Mouse (Mus musculus) limb, embryonic 10.5 days (tissue): ENCODE data around the gene 4430402I18Rik. TPM values are rescaled to one million over a fixed set of nuclear protein-coding genes. Genes with fewer than 3 reads are reported as not detected.

Source experiments
- DNase-seq: peaks from one replicate; pipeline ENCODE4 v3.0.0-alpha.2; 2017; ENCODE audit warnings: low spot score
- H3K27ac ChIP-seq: fragments of 300-500 bp; sonication (generic); 2 replicates; pipeline ENCODE4 v1.5.1; 2016; ENCODE audit warnings: mild to moderate bottlenecking
- H3K27me3 ChIP-seq: fragments of 300-500 bp; sonication (generic); 2 replicates; pipeline ENCODE4 v1.6.1; 2016; ENCODE audit warnings: low read depth, mild to moderate bottlenecking; ENCODE audit not compliant: poor library complexity, severe bottlenecking
- H3K36me3 ChIP-seq: fragments of 300-500 bp; sonication (generic); 2 replicates; pipeline ENCODE4 v1.6.1; 2016; ENCODE audit warnings: mild to moderate bottlenecking, moderate library complexity
- H3K4me1 ChIP-seq: fragments of 300-500 bp; sonication (generic); 2 replicates; pipeline ENCODE4 v1.6.1; 2016
- H3K4me3 ChIP-seq: fragments of 300-500 bp; sonication (generic); 2 replicates; pipeline ENCODE4 v1.5.1; 2016; ENCODE audit warnings: mild to moderate bottlenecking, moderate library complexity
- H3K9me3 ChIP-seq: fragments of 300-500 bp; sonication (generic); replicated peaks from 2 replicates; pipeline ENCODE4 v1.6.1; 2016; ENCODE audit warnings: mild to moderate bottlenecking
- WGBS: fragments of 180-500 bp; shearing (Covaris S2); methylation state at CpG from one replicate; pipeline ENCODE4 v1.1.7; 2016; 5-methylcytosine and 5-hydroxymethylcytosine counted together
- polyA plus RNA-seq: library from polyadenylated mRNA; unstranded; fragments of >200 nt; fragmentation: Nextera tagmentation; extraction: Ambion mirVana; gene quantifications from 2 replicates; pipeline ENCODE4 v1.2.1, GENCODE M21; 2016

4430402I18Rik gene
- polyA plus RNA-seq, 1 experiment from 2014 or later, result not detected

DNA sequence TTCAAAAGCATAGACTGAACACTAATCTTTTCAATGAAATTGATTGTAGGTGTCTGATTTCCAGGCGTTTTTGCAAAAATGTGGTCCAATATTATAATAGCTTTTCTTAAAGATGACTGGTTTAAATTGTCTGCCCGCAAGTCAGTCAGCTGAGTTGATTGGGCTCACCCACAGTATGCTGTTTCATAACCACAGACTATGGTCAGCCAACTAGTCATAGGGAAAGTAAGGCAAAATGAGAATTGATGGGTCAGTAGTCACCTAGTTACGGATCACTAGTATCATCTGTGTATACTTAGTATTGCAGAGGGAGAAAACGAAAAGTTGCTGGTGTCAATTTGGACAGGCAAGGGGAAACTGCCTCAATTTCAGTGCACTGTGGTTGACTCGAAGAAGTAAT lies 23.8 kb upstream of the 4430402I18Rik start:
- Histone ChIP-seq H3K9me3 (no peaks in the 10 kb centered on the region), H3K4me3 (peak overlapping the region; percentile 88), H3K27ac (no peak overlapping the region), H3K36me3 (peaks cover 41% of the 10 kb centered on the region), H3K4me1 (peaks cover 13% of the 10 kb centered on the region), H3K27me3 (no peaks in the 10 kb centered on the region)
- whole genome bisulfite sequencing, result 71% methylated on average over 5 of the region's 5 CpGs
- DNase-seq, result no peak

DNA sequence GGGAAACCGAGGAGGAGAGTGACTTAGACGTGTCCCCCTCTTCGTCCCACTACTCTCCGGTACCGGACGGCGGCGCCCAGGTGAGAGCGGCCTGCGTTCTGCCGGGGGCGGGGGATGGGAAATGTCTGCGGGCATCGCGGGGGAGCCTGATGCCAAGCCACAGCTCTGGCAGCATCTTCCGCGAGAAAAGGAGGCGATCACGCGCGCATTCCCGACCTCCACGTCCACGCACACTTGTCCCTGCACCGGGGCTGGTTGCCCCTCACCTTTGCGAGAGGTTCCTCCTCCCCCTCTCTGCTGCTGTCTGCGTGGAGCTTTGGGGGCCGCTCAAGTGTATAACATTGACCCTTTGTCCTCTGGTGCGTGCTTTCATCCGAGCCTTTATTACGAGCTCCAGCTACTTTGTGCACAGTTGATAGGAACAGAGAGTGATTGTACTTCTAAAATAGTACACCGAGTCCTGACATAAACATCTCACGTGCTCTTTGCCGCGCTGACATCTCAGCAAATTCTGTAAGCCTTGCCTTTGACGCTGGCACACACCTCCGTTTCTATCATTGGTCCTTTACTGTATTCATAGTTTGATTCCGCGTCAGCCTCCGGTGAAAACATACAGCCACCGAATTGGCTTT lies 23.1 kb upstream of the 4430402I18Rik start:
- peaks cover 13% of the 10 kb centered on the region for H3K4me1 ChIP-seq
- DNase-seq, result no peak
- H3K4me3 ChIP-seq, result peak overlapping the region; percentile 88
- H3K27me3 ChIP-seq, result no peaks in the 10 kb centered on the region
- peaks cover 34% of the 10 kb centered on the region for H3K36me3 ChIP-seq
- H3K27ac ChIP-seq, result peak overlapping the region; percentile 90
- H3K9me3 ChIP-seq, result no peaks in the 10 kb centered on the region
- 3% methylated on average over 41 of the region's 41 CpGs for WGBS

DNA sequence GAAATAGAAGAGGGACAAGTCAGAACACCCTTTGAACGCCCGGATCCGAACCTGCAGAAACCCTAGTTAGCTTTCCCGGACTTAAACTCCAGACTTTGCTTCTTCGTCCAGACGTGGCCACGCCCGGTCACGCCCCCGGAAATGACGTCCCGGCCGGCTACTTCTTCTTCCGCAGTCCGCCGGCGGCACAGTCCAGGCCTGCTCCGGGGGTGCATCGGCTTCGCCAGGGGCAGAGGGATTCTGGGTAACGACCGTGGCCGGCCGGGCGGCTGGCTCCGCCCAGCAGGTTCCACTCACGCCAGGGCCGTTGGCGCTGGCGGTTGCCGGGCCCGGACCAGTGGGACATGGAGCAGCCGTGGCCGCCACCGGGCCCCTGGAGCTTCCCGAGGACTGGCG lies 22.6 kb upstream of the 4430402I18Rik start, which contains the start of gene Cdc37l1:
Cdc37l1 (plus strand) TSS at position 159 of the 396 bp plus-strand sequence.
- Histone ChIP-seq H3K27me3 (no peaks in the 10 kb centered on the region), H3K9me3 (no peaks in the 10 kb centered on the region), H3K36me3 (peaks cover 29% of the 10 kb centered on the region), H3K4me1 (peaks cover 13% of the 10 kb centered on the region), H3K4me3 (peak within 1 kb of the TSS; percentile 88), H3K27ac (peak within 1 kb of the TSS; percentile 90)
- DNase-seq, result peak; percentile 100
- WGBS, result 0% methylated on average over 37 of the region's 37 CpGs

DNA sequence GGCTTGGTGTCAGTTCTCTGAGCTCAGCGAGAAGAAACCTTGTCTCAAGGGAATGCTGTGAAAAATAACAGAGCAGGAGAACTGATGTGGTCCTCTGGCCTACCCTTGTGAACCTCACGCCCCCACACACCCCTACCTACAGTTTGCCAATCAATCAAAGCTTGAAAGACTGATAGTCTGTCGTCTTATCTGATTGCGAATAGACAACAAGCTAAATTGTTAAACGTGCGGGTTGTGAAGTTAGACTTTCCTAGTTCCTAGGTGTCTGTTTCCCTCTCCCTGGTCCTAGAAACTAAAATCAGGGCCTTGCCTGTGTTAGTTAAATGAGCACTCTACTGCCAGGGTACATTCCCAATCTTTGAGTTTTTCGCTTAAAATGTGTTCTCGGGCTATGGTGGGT lies 21.9 kb upstream of the 4430402I18Rik start:
- H3K27me3 ChIP-seq, result no peaks in the 10 kb centered on the region
- WGBS, result 64% methylated on average over 8 of the region's 8 CpGs
- no peaks in the 10 kb centered on the region for H3K9me3 ChIP-seq
- no peak for DNase-seq
- H3K4me3 ChIP-seq, result peak overlapping the region; percentile 88
- H3K27ac ChIP-seq, result peak overlapping the region; percentile 90
- peaks cover 22% of the 10 kb centered on the region for H3K36me3 ChIP-seq
- H3K4me1 ChIP-seq, result peaks cover 13% of the 10 kb centered on the region

DNA sequence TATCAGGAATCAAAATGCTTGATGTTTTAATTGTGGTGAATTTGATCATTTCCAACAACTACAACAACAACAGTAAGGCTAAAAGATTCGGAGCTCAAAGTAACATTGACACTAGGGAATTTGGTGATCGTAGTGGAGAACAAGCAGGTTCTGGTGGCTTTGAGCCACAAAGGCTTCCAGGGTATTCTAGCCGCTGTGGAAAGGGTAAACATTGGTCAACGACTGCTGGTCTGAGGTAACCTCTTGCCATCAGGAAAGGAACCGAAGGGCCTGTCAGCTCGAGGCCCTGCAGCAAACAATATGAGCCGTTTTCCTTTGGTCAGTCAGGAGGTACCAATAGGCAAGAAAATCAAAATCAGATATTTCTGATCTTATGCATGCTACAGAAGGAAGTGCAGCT lies 15.0 kb upstream of the 4430402I18Rik start:
- Histone ChIP-seq H3K4me1 (no peaks in the 10 kb centered on the region), H3K36me3 (no peaks in the 10 kb centered on the region), H3K9me3 (no peaks in the 10 kb centered on the region), H3K4me3 (no peak overlapping the region), H3K27ac (no peak overlapping the region), H3K27me3 (no peaks in the 10 kb centered on the region)
- WGBS, result 77% methylated on average over 7 of the region's 7 CpGs
- no peak for DNase-seq

DNA sequence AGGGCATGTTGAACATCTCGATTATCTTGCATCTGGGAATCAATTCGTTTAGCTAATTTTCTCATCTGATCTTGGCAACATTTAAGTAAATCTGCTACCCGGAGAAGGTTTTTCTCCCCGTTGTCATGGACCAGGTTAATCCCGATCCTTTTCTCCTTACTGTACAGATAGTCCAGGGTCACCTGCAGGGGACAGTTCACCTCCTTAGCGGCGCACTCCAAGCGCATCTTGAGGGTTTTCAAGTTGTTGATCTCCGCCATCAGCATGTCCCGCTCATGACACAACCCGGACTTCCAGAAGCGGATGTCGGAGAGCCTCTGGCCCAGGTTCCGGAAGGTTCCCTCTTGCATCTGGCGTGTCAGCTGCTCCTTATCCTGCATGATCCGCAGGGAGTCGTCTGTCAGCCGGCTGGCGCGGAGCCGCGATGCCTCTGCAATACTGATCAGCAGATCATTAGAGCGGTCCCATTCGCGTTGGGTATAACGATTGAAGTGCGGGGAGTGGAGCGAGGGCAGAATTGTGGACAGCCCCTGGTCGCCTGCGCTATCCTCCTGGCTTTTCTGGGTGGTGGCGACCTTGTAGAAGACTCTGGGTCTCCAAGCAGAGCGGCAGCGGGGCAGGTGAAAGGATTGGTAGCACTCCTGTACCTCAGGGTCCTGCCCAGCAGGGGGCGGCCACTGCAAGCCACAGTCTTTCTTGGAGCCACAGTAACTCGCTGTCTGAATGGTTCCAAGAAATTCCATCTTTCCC lies 7.4 kb upstream of the 4430402I18Rik start:
- peak overlapping the region; percentile 52 for H3K4me3 ChIP-seq
- no peaks in the 10 kb centered on the region for H3K9me3 ChIP-seq
- peak; percentile 87 for DNase-seq
- H3K4me1 ChIP-seq, result peaks cover 8% of the 10 kb centered on the region; the same call in 1 of the 2 replicates
- H3K27me3 ChIP-seq, result peaks cover 20% of the 10 kb centered on the region
- 23% methylated on average over 35 of the region's 35 CpGs for WGBS
- no peaks in the 10 kb centered on the region for H3K36me3 ChIP-seq
- H3K27ac ChIP-seq, result no peak overlapping the region

DNA sequence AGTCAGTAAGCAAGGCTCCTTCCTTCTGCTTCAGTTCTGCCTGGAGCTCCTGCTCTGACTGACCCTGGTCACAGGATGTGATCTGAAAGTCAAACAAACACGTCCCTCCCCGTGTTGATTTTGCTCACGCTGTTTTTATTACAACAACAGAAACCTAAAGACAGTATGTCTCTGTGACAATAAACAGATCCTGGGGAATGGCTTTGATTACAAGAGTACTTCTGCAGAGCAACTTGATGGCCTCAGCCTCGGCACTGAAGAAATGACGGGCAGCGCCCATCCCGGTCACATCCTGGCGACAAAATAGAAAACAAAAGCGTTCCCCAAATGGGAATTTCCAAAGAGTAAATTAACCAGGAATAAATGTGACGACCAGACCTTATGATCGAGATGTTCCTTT lies 2.7 kb upstream of the 4430402I18Rik start:
- 48% methylated on average over 11 of the region's 11 CpGs for WGBS
- DNase-seq, result no peak

DNA sequence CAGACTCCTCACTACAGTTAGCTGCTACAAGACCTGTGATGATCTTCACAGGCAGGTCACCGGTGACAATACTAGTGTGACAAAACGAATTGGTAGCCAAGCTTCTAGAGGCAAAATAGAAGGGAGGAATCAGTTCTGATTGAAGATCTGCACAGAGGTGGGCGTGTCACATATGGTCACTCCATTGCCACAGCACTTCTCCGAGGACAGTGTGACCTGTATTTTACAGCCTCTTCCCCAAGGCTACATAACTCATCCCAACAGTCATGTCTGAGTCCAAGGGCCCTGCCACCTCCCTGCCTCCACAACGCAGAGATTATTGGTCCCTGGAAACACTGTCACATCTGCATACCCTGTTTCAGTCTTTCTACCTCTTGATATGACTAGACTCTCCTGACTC lies 1.6 kb upstream of the 4430402I18Rik start:
- H3K4me1 ChIP-seq, result peaks cover 12% of the 10 kb centered on the region
- H3K36me3 ChIP-seq, result no peaks in the 10 kb centered on the region
- 79% methylated on average over 5 of the region's 5 CpGs for WGBS

More for the DNA sequence above, 2.7 kb upstream of the 4430402I18Rik start:
- Histone ChIP-seq H3K4me1 (peaks cover 11% of the 10 kb centered on the region), H3K27ac (no peak overlapping the region), H3K9me3 (no peaks in the 10 kb centered on the region), H3K27me3 (peaks cover 27% of the 10 kb centered on the region), H3K36me3 (no peaks in the 10 kb centered on the region), H3K4me3 (no peak overlapping the region)

DNA sequence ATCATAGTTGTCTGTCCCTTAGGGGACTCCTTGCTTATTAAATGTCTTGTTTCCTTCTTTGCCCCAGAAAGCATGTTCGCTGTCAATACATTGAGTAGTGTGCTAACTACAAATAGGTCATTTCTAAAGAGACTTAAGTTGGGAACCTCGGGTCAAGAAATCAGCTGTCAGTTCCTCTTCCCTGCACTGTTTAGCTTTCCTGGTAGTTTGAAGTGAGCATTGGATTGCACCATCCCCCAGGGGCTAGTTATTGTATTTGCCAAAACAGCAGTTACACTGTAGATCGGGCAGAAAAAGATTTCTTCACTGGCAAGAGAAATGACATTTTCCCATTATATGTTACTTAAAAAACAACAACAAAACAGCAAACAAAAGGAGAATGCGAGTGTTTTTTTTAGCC lies 578 bp upstream of the 4430402I18Rik start:
- peaks cover 15% of the 10 kb centered on the region for H3K4me1 ChIP-seq
- DNase-seq, result no peak
- H3K27ac ChIP-seq, result no peak overlapping the region
- no peaks in the 10 kb centered on the region for H3K36me3 ChIP-seq
- no peaks in the 10 kb centered on the region for H3K9me3 ChIP-seq
- no peak overlapping the region for H3K4me3 ChIP-seq
- peaks cover 24% of the 10 kb centered on the region for H3K27me3 ChIP-seq
- WGBS, result 83% methylated on average over 4 of the region's 4 CpGs

More for the DNA sequence above, 1.6 kb upstream of the 4430402I18Rik start:
- no peak overlapping the region for H3K4me3 ChIP-seq
- no peak overlapping the region for H3K27ac ChIP-seq
- no peak for DNase-seq
- peaks cover 27% of the 10 kb centered on the region for H3K27me3 ChIP-seq
- H3K9me3 ChIP-seq, result no peaks in the 10 kb centered on the region

DNA sequence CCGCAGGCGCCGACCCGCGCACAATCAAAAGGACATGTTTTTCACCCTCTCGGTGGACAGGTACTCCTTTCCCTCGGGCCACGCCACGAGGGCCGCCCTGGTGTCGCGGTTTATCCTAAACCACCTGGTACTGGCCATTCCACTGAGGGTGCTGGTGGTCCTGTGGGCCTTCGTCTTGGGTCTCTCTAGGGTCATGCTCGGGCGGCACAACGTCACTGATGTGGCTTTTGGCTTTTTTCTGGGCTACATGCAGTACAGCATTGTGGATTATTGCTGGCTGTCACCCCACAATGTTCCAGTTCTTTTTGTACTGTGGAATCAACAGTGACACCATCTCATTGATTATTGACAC lies 3.1 kb downstream of the 4430402I18Rik start:
- peak overlapping the region; percentile 72 for H3K4me3 ChIP-seq
- H3K27ac ChIP-seq, result peak overlapping the region; percentile 87; the same call in 1 of the 2 replicates
- H3K9me3 ChIP-seq, result no peaks in the 10 kb centered on the region
- WGBS, result 5% methylated on average over 16 of the region's 16 CpGs
- DNase-seq, result no peak
- H3K36me3 ChIP-seq, result no peaks in the 10 kb centered on the region
- peaks cover 15% of the 10 kb centered on the region for H3K4me1 ChIP-seq
- H3K27me3 ChIP-seq, result peaks cover 35% of the 10 kb centered on the region

DNA sequence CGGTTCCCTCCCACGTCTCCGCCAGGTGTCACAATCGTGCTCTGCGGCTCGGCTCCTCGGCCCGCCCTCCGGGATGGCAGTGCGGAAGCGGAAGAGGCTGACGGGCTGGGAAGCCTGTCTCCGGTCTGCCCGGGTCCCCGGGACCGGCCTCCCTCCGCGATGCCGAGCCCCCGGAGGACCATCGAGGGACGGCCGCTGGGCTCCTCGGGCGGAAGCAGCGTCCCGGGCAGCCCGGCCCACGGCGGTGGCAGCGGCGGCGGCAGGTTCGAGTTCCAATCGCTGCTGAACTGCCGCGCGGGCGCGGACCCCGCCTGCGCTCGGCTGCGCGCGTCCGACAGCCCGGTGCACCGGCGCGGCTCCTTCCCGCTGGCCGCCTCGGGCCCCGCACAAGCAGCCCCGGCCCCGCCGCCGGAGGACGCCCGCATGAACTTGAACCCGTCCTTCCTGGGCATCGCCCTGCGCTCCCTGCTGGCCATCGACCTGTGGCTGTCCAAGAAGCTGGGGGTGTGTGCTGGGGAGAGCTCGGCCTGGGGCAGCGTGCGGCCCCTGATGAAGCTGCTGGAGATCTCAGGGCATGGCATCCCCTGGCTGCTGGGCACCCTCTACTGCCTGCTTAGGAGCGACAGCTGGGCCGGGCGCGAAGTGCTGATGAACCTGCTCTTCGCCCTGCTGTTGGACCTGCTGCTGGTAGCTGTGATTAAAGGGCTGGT lies 3.6 kb downstream of the 4430402I18Rik start, which contains the start of gene Plpp6:
Plpp6 (plus strand) TSS at position 112 of the 710 bp plus-strand sequence.
- Histone ChIP-seq H3K4me1 (peaks cover 15% of the 10 kb centered on the region), H3K27ac (peak within 1 kb of the TSS; percentile 87), H3K9me3 (no peaks in the 10 kb centered on the region), H3K4me3 (peak within 1 kb of the TSS; percentile 72), H3K36me3 (no peaks in the 10 kb centered on the region), H3K27me3 (peaks cover 35% of the 10 kb centered on the region)
- under 1% methylated on average over 73 of the region's 73 CpGs for WGBS
- peak; percentile 84 for DNase-seq

DNA sequence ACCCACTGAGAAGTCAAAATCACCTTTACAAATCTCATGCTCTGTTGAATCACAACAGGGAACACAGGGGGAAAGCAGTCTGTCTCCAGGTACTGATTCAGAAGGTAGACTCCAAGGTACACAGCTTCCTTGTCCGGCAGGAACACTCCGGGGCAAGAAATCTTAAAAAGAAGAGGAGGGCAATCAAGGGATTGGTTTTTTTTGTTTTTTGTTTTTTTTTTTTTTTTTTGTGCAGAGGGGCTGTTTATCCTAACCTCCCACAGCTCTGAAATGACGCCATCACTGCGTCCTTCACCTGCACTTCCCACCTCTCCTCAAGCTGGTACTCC lies 4.1 kb downstream of the 4430402I18Rik start:
- H3K4me1 ChIP-seq, result peaks cover 15% of the 10 kb centered on the region
- no peaks in the 10 kb centered on the region for H3K36me3 ChIP-seq
- H3K9me3 ChIP-seq, result no peaks in the 10 kb centered on the region
- DNase-seq, result no peak
- H3K27me3 ChIP-seq, result peaks cover 35% of the 10 kb centered on the region
- H3K4me3 ChIP-seq, result peak overlapping the region; percentile 72
- WGBS, result 7% methylated on average over 4 of the region's 4 CpGs
- peak overlapping the region; percentile 87 for H3K27ac ChIP-seq

DNA sequence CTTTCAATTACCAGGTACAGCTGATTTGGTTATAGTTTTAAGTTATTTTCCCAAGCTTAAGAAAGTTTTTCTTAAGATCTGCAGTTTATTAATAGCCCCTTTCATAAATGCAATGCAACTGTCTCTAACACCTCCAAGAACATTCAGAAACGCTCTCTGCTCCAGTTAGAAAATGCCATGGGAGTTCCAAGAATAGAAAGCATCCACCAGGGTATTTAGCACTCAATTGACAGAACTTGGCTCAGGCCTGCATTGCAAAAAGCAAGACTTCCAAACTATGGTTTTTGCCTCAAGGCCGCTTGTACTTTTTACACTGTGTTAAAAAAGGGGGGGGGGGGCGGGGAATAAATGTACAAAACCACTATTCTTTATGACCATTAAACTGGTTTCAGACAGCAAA lies 4.5 kb downstream of the 4430402I18Rik start:
- DNase-seq, result no peak
- H3K4me3 ChIP-seq, result peak overlapping the region; percentile 72
- whole genome bisulfite sequencing, result 47% methylated on average over 3 of the region's 3 CpGs

More for the DNA sequence above, 4.5 kb downstream of the 4430402I18Rik start:
- Histone ChIP-seq H3K36me3 (no peaks in the 10 kb centered on the region), H3K27me3 (peaks cover 35% of the 10 kb centered on the region), H3K4me1 (peaks cover 15% of the 10 kb centered on the region), H3K9me3 (no peaks in the 10 kb centered on the region), H3K27ac (no peak overlapping the region)
